Mouse (Mus musculus): ENCODE measurements around the gene Igf2bp2.

DNA sequence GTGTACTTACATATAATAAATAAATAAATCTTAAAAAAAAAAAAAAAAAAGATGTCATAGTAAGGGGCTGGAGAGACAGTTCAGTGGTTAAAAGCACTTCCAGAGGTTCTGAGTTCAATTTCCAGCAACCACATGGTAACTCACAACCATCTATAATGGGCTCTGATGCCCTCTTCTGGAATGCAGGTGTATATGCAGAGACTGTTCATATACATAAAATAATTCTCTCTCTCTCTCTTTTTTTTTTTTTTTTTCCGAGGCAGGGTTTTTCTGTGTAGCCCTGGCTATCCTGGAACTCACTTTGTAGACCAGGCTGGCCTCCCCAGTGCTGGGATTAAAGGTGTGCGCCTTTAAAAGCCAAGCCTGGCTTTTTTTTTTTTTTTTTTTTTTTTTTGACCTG lies 34.5 kb downstream of the Igf2bp2 start:
- peak; percentile 72 for TF ChIP-seq ZNF384 (IDR thresholded peaks at IDR 0.05; ENCODE audit: low read depth, low read length)
- no peak for TF ChIP-seq CHD2 (IDR thresholded peaks at IDR 0.05; ENCODE audit: low read depth, low read length)
